Mouse (Mus musculus) thymus, postnatal 10 days (tissue): ENCODE measurements around the gene Gm867.

Experiments used
- DNase-seq, 2 experiments: peaks; one replicate each; pipeline ENCODE4 v3.0.0; 2021; ENCODE audit warnings: low spot score in 2 of 2

Gene Gm867

DNA sequence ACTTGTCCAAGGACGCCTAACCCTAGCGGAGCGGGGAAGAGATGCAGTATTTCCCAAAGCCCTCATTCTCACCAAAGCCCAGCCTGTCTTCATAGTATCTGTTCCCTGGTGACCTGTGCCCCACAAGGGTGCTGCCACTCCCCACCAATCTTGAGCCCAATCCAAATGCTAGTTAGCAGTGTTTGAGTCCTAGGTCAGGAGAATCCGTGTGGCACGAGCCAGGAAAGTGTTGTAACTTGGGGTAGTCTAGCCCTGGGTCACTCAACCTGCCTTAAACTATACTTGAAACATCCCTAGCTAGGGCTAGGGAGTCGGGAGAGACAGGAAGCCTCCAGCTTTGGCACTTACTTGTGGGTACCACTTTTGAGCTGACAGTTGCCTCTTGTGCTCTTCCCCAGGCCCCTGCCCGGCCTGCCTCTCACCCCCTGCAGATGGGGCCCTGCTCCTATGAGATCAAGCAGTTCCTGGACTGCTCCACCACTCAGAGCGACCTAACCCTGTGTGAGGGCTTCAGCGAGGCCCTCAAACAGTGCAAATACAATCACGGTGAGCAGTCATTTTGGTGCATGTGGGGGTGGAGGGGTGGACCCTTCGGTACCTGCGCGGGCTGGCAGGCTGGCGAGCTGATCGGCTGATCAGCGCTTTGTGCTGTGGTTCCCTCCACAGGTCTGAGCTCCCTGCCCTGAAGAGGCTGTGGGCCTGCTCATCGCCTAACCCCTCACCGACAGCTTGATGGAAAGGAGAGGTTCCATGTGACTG lies 3.4 kb downstream of the Gm867 start:
- DNase-seq: no peak

DNA sequence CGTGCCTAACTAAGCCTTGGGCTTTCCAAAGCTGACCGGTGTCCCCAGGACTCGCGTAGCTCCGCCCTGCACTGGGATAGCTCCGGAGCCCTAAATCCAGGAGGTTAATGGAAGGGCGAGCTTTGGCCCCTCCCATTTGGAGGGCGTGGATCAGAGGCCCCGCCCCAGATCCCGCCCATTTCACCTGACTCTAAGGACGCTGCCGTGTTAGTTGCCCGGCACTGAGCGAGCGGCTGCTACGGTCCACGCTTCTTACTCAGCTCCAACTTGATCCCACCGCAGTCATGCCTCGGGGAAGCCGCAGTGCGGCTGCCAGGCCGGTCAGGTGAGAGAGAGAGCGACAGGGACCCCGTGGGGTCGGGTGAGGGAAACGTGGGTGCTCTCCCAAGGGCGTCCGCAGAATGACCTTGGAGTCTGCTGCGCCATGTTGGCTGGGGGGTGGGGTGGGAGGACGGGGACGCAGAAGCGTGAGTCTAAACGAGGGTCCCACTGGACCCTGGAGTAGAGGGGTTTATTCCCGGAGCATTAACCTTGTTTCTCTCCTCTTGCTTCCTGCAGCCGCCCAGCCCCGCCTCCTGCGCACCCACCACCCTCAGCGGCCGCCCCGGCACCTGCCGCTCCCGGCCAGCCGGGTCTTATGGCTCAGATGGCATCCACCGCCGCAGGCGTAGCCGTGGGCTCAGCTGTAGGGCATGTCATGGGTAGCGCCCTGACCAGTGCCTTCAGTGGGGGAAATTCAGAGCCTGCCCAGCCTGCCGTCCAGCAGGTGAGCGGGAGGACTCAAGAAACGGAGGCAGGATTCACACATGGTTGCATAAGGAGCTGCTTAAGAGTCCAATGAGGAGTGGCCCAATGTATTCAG lies 4.6 kb downstream of the Gm867 start, which contains the start of gene Mmp11:
Gene Mmp11, minus strand, starts transcription at position 817 of the 862 bp plus-strand sequence.
- peak; percentile 43 to 44 for DNase-seq

DNA sequence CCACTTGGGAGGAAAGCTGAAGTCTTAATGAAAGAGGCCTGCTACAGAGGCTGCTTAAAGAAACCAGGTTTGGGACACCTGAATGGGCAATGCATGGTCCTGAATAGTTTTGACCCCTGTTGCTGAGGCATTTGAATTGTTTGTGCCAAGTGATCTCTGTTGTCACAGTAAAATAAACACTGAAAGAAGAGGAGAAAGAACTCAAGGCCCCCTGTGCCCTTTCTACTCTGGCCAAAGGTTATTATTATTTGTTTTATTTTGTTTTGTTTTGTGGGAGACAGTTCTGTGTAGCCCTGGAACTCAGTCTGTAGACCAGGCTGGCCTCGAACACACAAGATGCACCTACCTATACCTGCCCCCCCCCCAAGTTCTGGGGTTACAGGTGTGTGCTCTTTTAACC lies 5.5 kb downstream of the Gm867 start:
- no peak for DNase-seq

DNA sequence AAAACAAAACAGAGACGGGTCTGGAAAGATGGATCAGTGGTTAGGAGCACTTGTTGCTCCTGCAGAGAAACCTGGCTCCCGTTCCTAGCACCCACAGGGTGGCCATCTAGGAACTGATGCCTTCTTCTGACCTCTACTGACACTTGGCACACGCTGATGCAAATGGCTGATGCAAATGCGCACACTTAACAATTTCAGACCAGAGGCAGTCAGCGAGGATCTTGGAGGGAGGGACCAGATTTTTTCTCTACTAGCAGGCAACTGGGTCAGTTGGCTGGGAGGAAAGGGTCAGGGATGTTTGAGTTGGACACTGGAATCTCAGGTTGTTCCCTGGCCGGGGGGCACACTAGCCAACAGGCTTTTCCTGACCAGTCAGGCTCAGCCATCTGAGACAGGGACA lies 7.6 kb downstream of the Gm867 start, which contains the start of gene Chchd10:
Gene Chchd10, plus strand, starts transcription at position 240 of the 400 bp plus-strand sequence.
- no peak for DNase-seq

DNA sequence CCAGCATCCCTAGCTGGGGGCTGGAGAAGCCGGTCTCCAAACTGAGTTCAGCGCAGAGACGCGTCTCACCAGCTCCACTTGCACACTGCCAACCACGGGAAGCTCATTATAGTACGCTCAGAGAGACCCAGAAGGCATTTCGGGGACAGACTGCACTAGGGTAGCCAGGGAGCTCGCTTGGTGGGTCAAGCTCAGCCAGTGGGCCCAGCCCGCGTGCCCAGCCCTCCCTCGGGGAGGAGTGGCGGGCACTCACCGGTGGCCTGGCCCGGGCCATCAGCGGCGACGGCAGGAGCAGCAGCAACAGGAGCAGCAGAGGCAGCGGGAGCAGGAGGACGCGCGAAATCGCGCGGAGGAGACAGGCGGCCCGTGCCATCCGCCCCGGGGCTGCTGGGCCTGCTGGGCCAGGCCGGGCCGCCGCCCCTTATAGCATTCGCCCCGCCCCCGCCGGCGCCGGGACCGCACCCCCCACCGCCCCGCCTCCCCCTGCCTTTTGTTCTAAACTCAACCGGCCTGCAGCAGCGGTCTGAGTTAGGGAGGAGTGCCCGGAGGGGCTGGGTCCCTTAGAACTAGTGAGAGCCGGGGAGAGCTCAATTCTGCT lies 8.3 kb downstream of the Gm867 start:
- DNase-seq: peak in 1 of 2 experiments; percentile 31

DNA sequence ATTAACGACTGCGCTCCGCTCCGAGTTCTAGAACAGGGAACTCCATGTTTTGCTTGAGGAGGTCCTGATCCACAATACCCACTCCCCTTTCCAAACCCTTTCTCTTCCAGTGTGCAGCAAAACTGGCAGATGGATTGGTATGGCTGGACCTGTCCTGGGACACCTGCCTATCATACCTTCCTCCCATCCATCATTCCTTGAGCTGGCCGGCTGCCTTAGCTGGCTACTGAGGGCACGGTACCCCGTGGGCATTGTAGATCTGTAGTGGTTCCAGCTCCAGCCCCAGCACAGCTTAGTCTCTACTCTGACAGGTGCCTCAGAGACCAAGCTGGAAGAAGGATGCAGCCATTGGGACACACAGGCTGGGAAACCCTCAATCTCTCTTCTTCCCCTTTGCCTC lies 9.2 kb downstream of the Gm867 start:
- no peak for DNase-seq

DNA sequence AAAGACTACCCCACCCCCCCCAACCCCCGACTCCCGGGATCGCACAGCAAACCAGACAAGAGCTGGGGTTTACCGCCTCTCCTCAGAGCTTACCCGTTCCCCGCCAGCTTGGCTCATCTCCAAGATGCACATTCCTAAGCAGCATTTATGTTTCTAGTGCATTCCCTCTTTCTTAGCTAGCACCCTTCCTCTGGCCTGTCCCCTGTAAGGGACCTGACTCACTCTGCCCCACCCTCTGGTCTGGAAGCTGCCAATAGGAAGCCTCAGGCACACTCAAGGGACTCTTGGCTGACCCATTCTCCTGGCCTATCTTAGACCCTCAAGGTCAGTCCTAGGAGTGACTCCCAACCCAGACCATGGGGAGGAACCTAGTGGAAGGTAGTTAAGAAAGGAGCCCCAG lies 10.2 kb downstream of the Gm867 start:
- no peak for DNase-seq

DNA sequence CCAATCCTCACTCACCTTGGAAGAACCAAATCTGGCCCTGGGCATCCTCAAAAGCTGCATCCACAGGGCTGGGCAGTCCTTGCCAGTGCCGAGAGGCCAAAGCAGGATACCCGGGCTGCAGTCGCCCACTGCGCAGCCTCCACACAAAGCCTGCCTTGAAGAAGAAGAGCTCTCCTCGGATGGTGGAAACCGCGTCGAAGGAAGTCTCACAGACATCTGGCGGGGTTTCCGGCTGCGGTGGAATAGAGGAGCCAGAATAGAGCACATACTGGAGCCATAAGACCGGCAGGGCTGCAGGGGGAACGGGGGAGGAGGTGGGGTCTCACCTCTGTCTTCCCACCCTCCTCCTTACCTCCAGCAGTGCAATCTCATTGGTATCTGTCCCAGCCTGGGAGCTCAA lies 14.1 kb downstream of the Gm867 start:
- peak in 1 of 2 experiments; percentile 27 for DNase-seq

DNA sequence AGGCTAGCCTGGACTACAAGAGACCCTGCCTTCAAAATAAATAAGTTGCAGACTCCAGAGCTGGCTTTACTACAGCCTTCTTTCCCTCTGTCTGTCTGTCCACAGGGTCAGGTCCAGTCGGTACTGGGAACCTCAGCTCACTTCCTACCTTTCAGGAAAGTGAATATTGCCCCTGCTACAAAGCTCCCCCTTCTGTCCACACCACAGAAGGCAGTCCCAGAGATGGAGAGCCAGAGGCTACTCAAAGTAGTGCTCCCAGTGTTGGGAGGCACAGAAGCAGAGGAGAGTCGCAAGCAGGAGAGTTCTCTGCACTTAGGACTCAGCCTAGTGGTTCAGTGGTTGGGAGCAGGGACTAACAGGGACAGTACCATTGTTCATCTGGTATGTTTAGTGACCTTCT lies 16.1 kb downstream of the Gm867 start:
- DNase-seq: no peak

DNA sequence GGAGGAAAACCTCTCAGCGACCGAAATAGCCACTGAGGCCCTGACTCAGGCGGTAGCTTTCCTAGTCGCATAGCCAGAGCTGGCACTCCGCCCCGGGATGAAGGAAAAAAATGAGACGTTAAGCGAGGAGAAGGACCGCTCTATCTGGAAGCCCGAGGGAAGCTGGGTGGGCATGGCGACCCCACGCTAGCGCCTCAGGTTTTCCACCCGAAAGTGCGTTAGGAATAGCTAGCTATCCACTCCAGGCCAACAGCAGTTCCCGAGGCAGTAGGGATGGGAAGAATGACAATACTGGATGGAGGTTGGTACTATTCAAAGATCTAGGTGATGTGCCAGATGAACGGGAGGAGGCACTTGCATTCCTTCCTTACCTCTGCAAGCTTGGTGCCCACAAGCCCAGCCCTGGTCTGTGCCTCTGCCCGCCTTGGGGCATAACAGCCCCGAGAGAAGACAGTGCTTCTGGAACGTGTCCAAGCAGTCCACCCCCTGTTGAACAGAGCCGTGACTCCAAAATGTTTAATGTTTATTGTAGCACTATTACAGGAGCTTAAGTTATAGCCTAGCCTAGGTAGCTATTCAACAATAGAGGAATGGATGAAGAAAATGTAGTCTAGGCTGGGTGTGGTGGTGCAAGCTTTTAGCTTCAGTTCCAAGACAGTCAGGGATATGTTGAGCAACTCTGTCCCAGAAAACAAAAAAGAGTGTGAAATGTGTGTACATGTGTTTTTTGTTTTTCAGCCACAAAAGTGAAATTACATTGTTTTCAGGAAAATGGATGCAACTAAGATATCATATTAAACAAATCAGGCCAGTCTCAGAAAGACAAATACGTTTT lies 18.5 kb downstream of the Gm867 start:
- peak in 1 of 2 experiments; percentile 16 for DNase-seq

DNA sequence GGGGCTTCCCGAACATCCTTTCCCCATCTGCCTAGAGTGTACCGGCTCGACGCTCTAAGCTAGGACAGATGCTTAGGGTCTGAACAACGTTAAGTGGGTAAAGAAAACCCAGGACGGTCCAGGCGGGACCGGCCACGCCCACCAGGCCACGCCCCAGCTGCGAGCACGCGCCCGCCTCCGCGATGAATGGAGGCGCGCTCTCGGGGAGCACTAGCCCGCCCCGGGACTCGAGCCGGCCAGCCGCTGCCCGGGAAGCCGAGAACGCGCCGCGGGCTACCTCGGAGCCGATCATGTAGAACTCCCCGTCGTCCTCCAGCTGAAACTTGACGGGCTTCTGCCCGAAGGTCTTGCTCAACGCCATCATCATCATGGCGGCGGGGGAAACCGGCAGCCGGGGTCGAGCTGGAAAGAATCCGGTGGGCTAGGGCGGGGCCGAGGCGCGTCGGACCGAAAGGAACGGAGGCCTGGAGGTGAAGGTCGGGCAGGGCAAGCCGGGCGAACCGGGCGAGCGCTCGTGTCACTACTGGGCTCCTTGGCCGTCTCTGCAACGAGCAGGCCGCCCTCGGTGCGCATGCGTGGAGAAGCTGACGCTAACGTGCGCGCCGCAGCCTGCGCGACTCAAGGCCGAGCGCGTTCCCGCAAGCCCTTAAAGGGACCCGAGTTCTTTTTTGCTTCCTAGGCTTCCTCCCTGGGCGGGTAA lies 19.3 kb downstream of the Gm867 start, which contains the start of gene Smarcb1:
Gene Smarcb1, minus strand, starts transcription at position 592 of the 700 bp plus-strand sequence.
- DNase-seq: peak; percentile 87 to 92

DNA sequence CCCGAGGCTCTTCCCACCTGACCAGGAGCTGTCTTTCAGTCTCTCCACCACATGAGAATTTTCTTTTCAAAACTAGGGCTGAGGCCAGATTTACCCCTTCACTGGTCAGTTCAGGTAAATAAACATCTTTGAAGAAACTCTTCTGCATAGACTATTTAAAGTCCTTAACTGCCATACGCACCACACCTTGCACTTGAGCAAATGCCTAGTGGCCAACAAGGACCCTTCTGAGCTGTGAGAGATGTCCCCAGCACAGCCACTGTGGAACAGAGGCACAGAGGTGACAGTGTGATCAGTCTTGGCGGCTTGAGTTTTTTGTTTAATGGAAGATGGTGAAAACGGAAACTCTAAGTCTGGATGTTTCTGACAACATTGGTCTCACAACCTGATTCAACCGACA lies 21.4 kb downstream of the Gm867 start:
- no peak for DNase-seq

DNA sequence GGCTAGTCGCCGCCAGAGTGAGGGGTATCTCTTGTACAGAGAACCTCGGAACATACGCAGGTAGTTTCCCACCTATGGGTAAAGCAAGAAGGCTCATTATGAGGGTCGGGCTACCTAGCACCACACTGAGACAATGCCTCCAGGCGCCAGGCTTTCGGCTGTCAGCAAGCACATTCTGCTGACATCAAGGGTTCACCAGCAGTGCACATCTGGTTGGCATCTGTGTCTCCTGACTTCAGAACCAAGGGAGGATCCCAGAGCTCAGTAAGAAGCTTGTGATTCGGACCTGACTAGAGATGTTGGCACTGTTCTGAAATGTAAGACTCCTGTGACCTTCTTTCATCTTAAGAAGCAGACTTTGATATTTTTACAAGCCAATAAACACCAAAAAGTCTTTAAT lies 23.6 kb downstream of the Gm867 start:
- DNase-seq: no peak

DNA sequence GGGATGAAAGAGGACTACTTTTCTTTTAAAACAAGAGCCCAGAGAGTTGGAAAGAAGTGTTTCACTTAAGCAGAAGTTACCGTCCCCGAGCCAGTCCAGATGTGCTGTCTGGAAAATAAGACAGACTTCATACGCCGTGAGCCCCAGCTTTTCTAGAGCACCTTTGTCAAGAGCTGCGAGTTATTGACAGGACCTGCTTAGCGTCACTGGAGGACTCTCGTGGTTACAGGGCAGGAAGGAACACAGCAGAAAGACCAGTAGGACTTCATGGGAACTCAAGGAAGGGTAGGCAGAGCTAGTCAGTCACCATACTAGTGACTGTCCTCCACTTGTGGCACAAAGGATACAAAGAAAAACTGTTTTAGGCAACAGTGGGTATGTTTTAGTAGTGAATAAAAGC lies 24.9 kb downstream of the Gm867 start:
- no peak for DNase-seq

DNA sequence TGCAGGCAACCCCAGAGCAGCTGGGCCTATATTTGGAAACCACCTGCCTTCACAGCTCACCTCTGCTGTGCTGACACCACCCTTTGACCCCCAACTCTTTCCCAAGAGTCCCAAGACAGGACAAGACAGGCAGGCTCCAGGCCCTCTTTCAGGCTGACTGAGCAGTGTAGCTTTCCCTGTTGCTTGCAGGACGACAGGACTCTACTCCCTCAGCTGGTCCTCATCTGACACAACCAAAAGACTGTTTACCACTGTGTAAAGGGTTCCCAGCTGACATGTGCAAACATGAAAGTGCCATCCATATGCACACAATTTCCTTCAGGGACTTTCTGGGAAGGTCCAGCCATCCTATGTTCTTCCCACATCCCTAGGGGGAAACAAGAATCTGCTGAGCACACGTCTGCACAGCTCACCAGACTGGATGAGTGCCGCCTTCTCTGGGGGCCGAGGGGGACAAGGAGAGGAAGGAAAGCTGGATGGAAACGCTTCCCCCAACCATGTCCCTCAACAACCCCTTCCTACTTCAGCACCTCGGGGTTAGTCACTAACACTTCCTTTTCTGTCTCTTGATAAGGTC lies 27.4 kb downstream of the Gm867 start:
- DNase-seq: no peak

DNA sequence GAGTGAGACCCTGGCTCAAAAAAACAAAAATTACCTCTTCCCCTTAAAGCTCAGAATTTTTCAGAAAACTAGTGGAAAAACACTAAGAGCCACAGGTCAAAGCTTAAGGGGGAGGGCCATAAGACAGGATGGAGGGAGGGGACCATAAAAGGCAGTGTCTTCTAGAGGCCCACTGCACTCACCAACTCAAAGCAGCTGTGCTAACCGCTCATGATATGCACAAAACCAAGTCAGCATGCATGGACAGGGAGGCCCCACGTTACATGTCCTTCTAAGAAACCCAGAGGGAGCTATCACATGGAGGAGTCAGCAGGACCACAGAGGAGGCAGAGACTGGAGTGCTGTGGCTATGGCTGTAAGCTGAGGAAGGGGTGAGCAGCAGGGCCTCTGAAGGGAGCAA lies 29.8 kb downstream of the Gm867 start:
- DNase-seq: no peak

DNA sequence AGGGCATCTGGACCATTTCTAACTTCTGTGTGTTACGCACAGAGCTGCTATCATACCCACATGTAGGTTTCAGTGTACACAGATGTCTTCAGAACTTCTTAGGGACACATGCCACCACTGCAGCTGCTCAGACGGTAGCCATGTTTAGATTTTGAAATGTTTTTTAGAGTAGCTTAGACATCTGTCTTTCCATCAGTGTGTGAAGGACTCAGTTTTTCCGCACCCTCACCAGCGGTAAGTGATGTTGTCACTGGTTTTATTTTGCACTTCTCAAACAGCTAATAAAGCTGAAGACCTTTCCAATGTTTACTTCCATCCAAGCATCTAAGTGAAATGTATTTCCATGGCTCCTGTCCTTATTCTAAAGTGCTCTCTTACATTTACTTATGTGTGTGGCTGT lies 33.6 kb downstream of the Gm867 start:
- DNase-seq: no peak

DNA sequence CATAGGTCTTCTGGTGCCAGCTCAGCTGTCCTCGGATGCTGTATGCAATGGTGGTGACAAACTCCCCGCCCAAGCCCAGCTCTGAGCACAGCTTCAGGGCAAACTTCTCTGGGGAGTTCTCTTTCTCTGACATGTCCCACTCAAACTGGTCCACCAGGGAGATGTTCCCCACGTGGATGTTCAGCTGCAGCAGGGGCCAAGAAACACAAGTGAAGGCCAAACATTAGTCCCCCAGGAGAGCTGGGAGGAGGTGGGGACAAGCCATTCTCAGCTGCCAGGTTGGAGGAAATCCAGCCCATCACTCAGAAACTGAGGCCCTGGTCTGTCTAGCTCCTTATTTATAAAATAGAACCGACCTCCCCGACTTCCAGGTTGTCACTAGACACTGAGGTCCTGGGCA lies 36.1 kb downstream of the Gm867 start:
- DNase-seq: no peak

DNA sequence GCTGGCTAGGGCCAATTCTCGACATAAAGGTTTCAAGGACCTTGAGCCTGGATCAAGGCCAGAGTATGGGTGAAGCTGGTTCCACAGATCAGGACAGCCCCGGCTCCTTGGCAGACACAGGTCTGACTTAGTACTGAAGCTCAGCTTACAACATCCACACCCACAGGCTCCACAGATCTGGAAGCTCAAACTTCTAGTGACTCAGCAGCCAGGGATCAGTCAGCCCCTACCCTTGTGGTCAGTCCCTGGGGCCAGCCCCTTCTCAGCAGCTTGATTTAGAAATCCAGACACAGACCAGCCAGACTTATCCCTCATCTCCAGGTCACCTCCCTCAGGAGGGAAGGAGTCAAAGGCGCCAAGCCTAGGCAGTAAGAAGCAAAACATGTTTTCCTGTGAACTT lies 41.6 kb downstream of the Gm867 start:
- no peak for DNase-seq

DNA sequence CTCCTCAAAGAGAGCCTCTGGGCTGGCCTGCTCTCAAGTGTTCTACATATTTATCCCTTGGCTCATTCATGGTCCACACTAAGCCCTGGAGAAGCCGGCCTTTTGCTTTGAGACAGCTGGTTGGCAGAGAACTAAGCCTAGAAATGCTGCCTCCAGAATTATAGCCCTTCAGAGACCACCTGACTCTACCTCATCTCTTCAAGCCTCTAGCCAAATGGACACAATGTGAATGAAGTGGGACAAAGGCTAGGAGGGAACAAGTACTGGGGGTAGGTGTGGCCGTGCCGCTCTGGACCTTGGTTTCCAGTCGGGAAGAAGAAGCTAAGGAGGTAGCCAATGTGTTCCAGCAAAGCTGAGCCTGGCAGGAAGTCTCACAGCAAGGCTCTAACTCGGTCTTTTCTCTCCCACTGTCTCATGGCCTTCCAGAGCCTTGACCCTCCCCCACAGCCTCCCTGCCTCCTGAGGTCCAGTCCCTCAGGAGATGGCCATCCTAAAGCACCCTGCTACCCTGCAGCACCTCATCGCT lies 42.4 kb downstream of the Gm867 start:
- DNase-seq: no peak
